Mouse (Mus musculus) embryo, embryonic 11 days (tissue): ENCODE data around the gene Tmc8.
A peak's percentile ranks its signal among the peaks of the same experiment; 100 is the strongest.

Experiments
- DNase-seq: peaks from one replicate; pipeline ENCODE4 v3.0.0-alpha.2; 2015

Gene Tmc8

GRCm38 (mm10) chr11:117781993-117782704, at the start of gene Tmc8, which contains the start of gene Tmc6:
Gene Tmc8 (plus strand): TSS chr11:117782076.
Gene Tmc6 (minus strand): TSS chr11:117782198.
- DNase-seq, result no peak

- DNase-seq, result no peak
Observed at GRCm38 (mm10) chr11:117736037-117736689, 45.7 kb upstream of the Tmc8 start.

GRCm38 (mm10) chr11:117738123-117738522, 43.8 kb upstream of the Tmc8 start:
- DNase-seq, result no peak

- DNase-seq, result no peak
Observed at GRCm38 (mm10) chr11:117741128-117741527, 40.7 kb upstream of the Tmc8 start.

GRCm38 (mm10) chr11:117742243-117742642, 39.6 kb upstream of the Tmc8 start:
- no peak for DNase-seq

- no peak for DNase-seq
Observed at GRCm38 (mm10) chr11:117742715-117743114, 39.2 kb upstream of the Tmc8 start.

GRCm38 (mm10) chr11:117743454-117744030, 38.3 kb upstream of the Tmc8 start:
- DNase-seq, result peak; percentile 20

- DNase-seq, result no peak
Observed at GRCm38 (mm10) chr11:117748628-117749027, 33.2 kb upstream of the Tmc8 start.

GRCm38 (mm10) chr11:117749414-117749813, 32.5 kb upstream of the Tmc8 start:
- DNase-seq, result no peak

- no peak for DNase-seq
Observed at GRCm38 (mm10) chr11:117751544-117751943, 30.3 kb upstream of the Tmc8 start.

GRCm38 (mm10) chr11:117755891-117756290, 26.0 kb upstream of the Tmc8 start:
- no peak for DNase-seq

GRCm38 (mm10) chr11:117759267-117759666, 22.6 kb upstream of the Tmc8 start:
- no peak for DNase-seq

GRCm38 (mm10) chr11:117760374-117761119, 21.3 kb upstream of the Tmc8 start:
- no peak for DNase-seq

- DNase-seq, result no peak
Observed at GRCm38 (mm10) chr11:117761801-117762200, 20.1 kb upstream of the Tmc8 start.

- DNase-seq, result no peak
Observed at GRCm38 (mm10) chr11:117762246-117762645, 19.6 kb upstream of the Tmc8 start.

GRCm38 (mm10) chr11:117764319-117764718, 17.6 kb upstream of the Tmc8 start:
- no peak for DNase-seq

- no peak for DNase-seq
Observed at GRCm38 (mm10) chr11:117765361-117765760, 16.5 kb upstream of the Tmc8 start.

- DNase-seq, result no peak
Observed at GRCm38 (mm10) chr11:117766275-117766674, 15.6 kb upstream of the Tmc8 start.

GRCm38 (mm10) chr11:117768725-117769682, 12.9 kb upstream of the Tmc8 start:
- no peak for DNase-seq

GRCm38 (mm10) chr11:117769683-117770047, 12.2 kb upstream of the Tmc8 start:
- DNase-seq, result no peak

- no peak for DNase-seq
Observed at GRCm38 (mm10) chr11:117770407-117770806, 11.5 kb upstream of the Tmc8 start.

GRCm38 (mm10) chr11:117772352-117772751, 9.5 kb upstream of the Tmc8 start:
- no peak for DNase-seq
